Mouse (Mus musculus) hindbrain, embryonic 10.5 days (tissue): ENCODE measurements around the gene Dolpp1. TPM values are rescaled to one million over a fixed set of nuclear protein-coding genes. Genes with fewer than 3 reads are reported as not detected.

Experiments
- DNase-seq: peaks from one replicate; pipeline ENCODE4 v3.0.0-alpha.2; 2017; ENCODE audit warnings: low spot score
- H3K27ac ChIP-seq: fragments of 300-500 bp; sonication (generic); 2 replicates; pipeline ENCODE4 v1.5.1; 2016; ENCODE audit warnings: mild to moderate bottlenecking, moderate library complexity
- H3K27me3 ChIP-seq: fragments of 300-500 bp; sonication (generic); 2 replicates; pipeline ENCODE4 v1.6.1; 2016; ENCODE audit warnings: mild to moderate bottlenecking; ENCODE audit not compliant: poor library complexity, insufficient read depth, severe bottlenecking
- H3K36me3 ChIP-seq: fragments of 300-500 bp; sonication (generic); 2 replicates; pipeline ENCODE4 v1.6.1; 2016; ENCODE audit warnings: mild to moderate bottlenecking, moderate library complexity
- H3K4me1 ChIP-seq: fragments of 300-500 bp; sonication (generic); replicated peaks from 2 replicates; pipeline ENCODE4 v1.6.1; 2016; ENCODE audit warnings: mild to moderate bottlenecking
- H3K4me3 ChIP-seq: fragments of 300-500 bp; sonication (generic); 2 replicates; pipeline ENCODE4 v1.5.1; 2016; ENCODE audit warnings: mild to moderate bottlenecking, moderate library complexity
- H3K9me3 ChIP-seq: fragments of 300-500 bp; sonication (generic); 2 replicates; pipeline ENCODE4 v1.6.1; 2016; ENCODE audit warnings: mild to moderate bottlenecking, moderate library complexity
- WGBS: fragments of 180-500 bp; shearing (Covaris S2); methylation state at CpG from one replicate; pipeline ENCODE4 v1.1.7; 2016; 5-methylcytosine and 5-hydroxymethylcytosine counted together
- polyA plus RNA-seq: library from polyadenylated mRNA; unstranded; fragments of >200 nt; fragmentation: Nextera tagmentation; extraction: Ambion mirVana; gene quantifications from 2 replicates; pipeline ENCODE4 v1.2.1, GENCODE M21; 2016

Gene Dolpp1
- polyA plus RNA-seq, 1 experiment from 2014 or later = 52.9 TPM

DNA sequence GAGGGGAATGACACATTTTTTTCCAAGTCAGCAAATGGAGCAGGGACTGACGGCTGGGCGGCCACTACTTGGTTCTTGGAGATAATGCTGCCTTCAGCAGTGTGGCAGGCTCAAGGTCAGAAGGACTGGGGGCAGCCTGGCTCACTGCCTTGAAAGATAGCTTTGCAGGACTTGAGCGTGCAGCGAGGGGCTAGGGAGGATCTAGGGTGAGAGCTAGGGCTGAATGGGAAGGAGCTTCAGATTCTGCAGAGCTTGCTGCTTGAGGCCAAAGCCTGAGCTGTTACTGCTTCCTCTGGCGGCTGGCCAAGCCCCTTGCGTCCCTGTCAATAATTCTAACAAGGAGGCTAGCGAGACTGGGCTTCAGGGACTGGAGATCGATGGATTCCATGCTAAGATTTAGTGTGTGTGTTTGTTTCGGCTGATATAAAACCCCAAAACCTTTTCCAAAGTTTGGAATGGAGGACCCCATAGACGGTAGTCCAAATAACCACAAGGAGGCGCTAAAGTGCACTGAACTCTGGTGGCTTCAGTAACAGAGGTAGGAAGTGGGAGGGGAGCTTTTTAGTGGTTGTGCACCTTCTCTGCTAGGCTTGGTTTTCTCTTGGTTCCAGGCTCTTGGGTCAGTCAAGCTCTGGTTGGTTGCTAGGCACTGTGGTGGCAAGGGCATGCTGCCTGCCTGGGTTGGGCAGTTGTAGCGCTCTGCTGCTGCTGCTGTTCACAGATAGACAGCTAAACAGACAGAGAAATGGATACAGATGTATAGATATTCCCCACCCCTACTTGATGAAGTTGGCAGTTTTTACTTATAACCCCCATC is 48.9 kb downstream of the Dolpp1 start:
- peaks cover 74% of the 10 kb centered on the region for H3K36me3 ChIP-seq

DNA sequence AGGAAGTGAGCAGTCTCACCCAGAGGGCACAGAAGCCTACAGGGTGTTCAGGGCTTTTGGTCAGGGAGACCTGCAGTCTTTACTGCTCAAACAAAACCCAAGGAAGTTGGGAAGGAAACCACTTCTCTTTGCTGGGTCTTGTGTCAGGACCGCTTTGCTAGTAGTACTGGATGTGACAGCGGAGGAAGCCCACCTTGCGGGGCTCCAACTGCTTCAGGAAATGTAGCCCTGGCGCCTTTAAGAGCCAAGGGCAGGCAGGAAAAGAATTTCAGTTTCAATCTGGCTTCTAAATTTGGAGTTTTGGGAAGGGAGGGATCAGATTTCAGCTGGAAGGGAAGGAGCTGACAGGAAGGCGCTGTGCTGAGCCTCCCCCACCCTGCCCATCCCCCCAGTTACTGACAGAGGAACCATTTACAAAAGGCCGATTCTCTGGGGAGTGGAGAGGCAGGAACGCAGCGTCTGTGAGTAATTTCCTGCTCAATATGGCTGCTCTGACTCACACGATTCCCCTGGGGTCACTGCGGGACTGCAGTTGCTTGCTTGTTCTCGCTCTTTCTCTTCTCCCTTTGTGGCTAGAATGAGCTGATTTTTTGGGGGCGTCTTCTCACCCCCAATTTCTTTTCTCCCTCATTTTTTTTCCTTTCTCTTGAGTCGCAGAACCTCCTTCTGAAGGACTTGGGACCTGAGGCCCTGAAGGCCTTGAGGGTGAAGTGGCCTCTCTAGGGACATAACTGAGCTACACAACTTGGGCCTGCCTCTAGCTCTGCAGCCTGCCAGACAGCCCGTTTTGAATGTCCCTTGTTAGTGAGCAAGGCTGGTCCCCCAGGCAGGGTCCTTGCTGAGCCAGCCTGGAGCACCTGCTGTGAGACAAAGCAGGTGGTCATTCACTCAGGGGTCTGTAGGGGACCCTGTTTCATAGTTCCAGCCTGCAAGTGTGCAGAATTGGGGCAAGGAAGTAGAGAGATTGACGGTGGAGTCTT is 49.8 kb downstream of the Dolpp1 start:
- Histone ChIP-seq H3K36me3 (peaks cover 79% of the 10 kb centered on the region), H3K27ac (peak overlapping the region; percentile 98), H3K27me3 (no peaks in the 10 kb centered on the region), H3K9me3 (no peaks in the 10 kb centered on the region), H3K4me3 (peak overlapping the region; percentile 42), H3K4me1 (peaks cover 73% of the 10 kb centered on the region)
- WGBS = 5% methylated on average over 15 of the region's 15 CpGs
- DNase-seq = peak; percentile 89

More for the DNA sequence above, 48.9 kb downstream of the Dolpp1 start:
- Histone ChIP-seq H3K27ac (peak overlapping the region; percentile 98), H3K4me1 (peaks cover 64% of the 10 kb centered on the region), H3K27me3 (no peaks in the 10 kb centered on the region), H3K9me3 (no peaks in the 10 kb centered on the region), H3K4me3 (peak overlapping the region; percentile 42)
- peak; percentile 72 for DNase-seq
- 20% methylated on average over 12 of the region's 12 CpGs for WGBS

DNA sequence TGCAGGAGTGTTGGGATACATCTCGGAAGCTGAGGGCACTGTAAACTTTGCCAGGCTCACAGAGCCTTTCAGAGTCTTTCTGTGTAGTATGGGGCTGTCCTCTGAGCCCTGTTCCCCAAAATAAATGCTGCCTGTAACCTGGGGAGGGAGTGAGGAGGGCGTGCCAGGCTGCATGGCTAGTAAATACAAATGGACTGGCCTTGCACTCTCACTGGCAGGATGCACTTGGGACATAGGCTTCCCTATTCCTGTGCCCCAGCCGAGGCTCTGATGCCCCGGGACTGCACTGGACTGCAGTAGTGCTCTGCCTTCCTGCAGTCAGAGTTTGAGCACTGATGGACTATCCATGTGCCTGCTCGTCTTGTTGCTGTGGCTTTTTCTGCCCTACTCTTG is 50.4 kb downstream of the Dolpp1 start:
- Histone ChIP-seq H3K36me3 (peaks cover 79% of the 10 kb centered on the region), H3K27ac (peak overlapping the region; percentile 98), H3K27me3 (no peaks in the 10 kb centered on the region), H3K4me1 (peaks cover 80% of the 10 kb centered on the region), H3K9me3 (no peaks in the 10 kb centered on the region), H3K4me3 (peak overlapping the region; percentile 42)
- WGBS = 59% methylated on average over 5 of the region's 5 CpGs
- DNase-seq = no peak

DNA sequence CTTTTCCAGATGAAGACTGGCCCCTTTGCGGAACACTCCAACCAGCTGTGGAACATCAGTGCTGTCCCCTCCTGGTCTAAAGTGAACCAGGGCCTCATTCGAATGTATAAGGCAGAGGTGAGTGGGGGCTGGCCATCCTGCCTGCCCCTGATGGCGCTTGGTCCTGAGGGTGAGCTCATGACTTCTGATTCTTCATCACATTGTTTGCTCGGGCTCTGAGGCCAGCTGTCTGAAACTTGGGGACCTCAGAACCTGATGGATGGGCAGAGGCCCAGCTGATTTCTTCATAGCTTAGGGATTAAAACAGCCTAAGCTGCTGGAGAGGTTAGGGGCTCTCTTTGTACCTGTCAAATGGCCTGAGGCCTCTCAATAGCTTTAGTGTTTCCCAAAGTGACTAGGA is 51.2 kb downstream of the Dolpp1 start:
- no peak overlapping the region for H3K4me3 ChIP-seq
- H3K27ac ChIP-seq = peak overlapping the region; percentile 98
- H3K36me3 ChIP-seq = peaks cover 79% of the 10 kb centered on the region
- H3K27me3 ChIP-seq = no peaks in the 10 kb centered on the region
- H3K4me1 ChIP-seq = peaks cover 88% of the 10 kb centered on the region
- no peaks in the 10 kb centered on the region for H3K9me3 ChIP-seq
- no peak for DNase-seq
- WGBS = 68% methylated on average over 4 of the region's 4 CpGs

DNA sequence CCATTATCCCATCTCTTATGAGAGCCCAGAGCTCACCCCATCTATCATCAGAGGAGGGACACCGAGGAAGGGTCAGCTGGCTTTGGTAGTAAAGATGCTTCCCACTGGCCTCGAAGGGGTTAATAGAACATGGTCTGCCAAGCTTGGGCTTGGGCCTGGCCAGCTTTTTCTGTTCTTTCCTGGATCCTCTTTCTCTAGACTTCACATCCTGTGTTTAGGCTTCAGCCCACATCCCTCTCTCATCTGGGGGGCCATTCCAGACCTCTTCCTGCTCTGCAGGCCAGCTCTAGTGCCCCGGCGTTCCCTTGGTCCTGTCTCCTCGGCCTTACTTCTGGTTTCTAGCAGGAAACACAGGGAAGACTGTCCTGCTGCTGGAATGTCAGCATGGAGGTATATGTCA is 52.0 kb downstream of the Dolpp1 start:
- H3K36me3 ChIP-seq = peaks cover 79% of the 10 kb centered on the region
- peak overlapping the region; percentile 98 for H3K27ac ChIP-seq
- DNase-seq = no peak
- H3K9me3 ChIP-seq = no peaks in the 10 kb centered on the region
- no peaks in the 10 kb centered on the region for H3K27me3 ChIP-seq
- 74% methylated on average over 5 of the region's 5 CpGs for WGBS
- H3K4me3 ChIP-seq = no peak overlapping the region
- H3K4me1 ChIP-seq = peaks cover 90% of the 10 kb centered on the region

DNA sequence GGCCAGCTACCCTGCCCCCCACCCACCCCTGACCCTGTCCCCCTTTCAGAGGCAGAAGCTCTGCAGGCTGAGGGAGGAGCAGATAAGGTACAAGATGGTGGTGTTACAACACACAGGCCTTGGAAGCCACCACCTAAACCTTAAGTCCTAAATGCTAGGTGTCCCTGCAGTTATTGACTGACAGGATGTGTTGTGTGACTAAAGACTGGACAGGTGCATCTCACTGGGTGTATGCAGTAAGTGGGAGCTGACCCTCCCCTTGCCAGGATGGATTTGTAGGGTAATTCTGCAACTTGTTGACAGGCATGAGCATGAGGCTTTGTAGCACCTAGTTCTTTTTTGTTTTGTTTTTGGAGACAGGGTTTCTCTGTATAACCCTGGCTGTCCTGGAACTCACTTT is 52.4 kb downstream of the Dolpp1 start:
- H3K4me1 ChIP-seq = peaks cover 90% of the 10 kb centered on the region
- H3K36me3 ChIP-seq = peaks cover 79% of the 10 kb centered on the region
- no peak overlapping the region for H3K4me3 ChIP-seq
- no peak for DNase-seq
- H3K9me3 ChIP-seq = peaks cover 2% of the 10 kb centered on the region; the same call in 1 of the 2 replicates
- peak overlapping the region; percentile 98 for H3K27ac ChIP-seq
- no peaks in the 10 kb centered on the region for H3K27me3 ChIP-seq

DNA sequence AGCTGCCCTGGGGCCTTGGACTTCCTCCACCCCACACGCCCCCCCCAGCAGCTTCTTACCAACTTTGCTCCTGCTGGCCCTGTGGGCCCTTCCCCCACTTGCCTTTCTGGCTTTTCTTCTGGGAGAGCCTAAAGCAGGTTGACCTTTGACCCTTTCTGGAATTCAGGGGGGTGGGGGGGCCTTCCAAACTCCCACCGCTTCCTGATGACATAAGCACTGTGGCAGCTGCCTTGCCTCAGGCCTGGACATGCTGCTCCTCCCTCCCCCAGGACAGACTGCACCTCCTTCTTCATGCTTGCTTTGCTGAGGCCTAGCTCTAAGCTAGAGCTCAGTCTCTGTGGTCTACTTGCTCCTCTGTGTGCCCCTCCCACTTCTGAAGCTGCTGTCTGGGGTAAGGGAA is 53.3 kb downstream of the Dolpp1 start:
- Histone ChIP-seq H3K27ac (peak overlapping the region; percentile 98), H3K4me1 (peaks cover 82% of the 10 kb centered on the region), H3K4me3 (peak overlapping the region; percentile 28), H3K9me3 (peaks cover 9% of the 10 kb centered on the region), H3K27me3 (no peaks in the 10 kb centered on the region), H3K36me3 (peaks cover 79% of the 10 kb centered on the region)
- DNase-seq = peak; percentile 85
- 15% methylated on average over 2 of the region's 2 CpGs for WGBS

DNA sequence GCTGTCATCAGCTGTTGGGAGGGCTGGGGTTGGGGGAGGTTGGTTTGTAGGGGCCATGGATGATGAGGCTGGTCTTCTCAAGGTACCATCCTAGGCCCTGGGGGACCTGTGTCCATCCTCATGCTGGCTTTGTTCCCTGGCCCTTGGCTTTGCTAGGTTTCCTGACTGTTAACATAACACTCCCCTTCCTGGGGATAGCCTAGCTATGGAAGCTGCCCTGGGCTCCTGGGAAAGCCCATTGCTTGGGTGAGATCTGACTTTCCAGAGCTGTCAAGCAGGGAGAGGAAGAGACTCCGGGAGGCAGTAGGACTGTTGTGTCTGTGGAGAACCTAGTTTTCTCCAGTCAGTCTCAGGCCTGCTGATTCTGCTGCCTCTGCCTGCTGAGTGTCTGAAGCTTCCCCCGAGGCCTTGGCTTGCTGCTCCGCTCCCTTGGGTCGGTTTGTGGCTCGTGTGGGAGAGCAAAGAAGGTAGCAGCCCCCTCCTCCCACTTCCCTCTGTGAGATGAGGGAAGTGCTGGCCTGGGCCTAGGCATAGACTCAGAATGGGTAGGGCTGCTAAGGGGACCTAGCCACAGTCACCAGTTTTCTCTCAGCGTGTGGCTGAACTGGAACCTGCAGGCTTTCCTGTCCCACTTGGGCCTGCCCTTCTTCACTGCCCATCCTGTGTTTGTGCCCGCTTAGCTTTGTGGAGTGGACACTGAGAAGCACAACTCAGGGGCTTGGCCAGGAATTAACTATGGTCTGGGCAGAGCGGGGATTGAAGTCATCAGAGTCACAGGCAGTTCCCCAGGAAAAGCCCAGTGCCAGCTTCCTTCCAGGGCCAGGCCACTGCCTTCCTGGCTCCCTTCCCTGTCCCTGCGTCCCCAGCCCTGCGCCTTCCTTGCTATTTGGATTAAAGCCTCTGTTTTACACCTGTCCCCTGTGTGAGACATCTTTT is 55.1 kb downstream of the Dolpp1 start:
- Histone ChIP-seq H3K27me3 (no peaks in the 10 kb centered on the region), H3K4me1 (peaks cover 64% of the 10 kb centered on the region), H3K4me3 (no peak overlapping the region), H3K36me3 (peaks cover 85% of the 10 kb centered on the region), H3K9me3 (peaks cover 12% of the 10 kb centered on the region), H3K27ac (peak overlapping the region; percentile 98)
- WGBS = 82% methylated on average over 10 of the region's 10 CpGs
- DNase-seq = no peak

DNA sequence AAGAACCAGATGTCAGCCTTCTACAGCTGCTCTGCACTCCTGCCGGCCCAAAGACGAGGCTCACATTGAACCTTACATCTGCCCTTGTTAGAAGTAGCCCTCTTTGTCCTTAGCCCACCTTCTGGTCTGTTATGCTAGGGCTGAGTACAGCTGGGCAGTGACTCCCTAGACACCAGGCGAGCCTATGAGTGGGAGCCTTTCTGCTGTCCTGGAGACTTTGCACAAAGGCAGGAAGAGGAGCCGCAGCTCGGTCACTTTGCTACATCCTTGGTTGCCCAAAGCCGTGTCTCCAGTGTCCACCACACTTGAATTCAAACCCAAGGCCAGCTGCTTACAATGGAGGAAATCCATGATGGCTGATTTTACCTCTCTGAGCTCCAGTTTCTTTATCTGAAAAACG is 56.3 kb downstream of the Dolpp1 start:
- WGBS = 87% methylated on average over 7 of the region's 7 CpGs
- DNase-seq = no peak
- H3K9me3 ChIP-seq = peaks cover 12% of the 10 kb centered on the region
- no peak overlapping the region for H3K4me3 ChIP-seq
- no peaks in the 10 kb centered on the region for H3K27me3 ChIP-seq
- H3K4me1 ChIP-seq = peaks cover 60% of the 10 kb centered on the region
- H3K36me3 ChIP-seq = peaks cover 82% of the 10 kb centered on the region
- peak overlapping the region; percentile 98; the same call in 1 of the 2 replicates for H3K27ac ChIP-seq

Other genes with a start within 250 kb of the Dolpp1 start
- 15.9 and 17.5 TPM in 2 replicates for gene Endog, start 220.8 kb upstream of the Dolpp1 start, polyA plus RNA-seq
- gene Spout1, start 213.8 kb upstream of the Dolpp1 start, polyA plus RNA-seq = 79.7 and 87.6 TPM in 2 replicates
- 9.0 and 11.4 TPM in 2 replicates for gene Kyat1, start 186.4 kb upstream of the Dolpp1 start, polyA plus RNA-seq
- 38.3 and 43.4 TPM in 2 replicates for gene Lrrc8a, start 154.5 kb upstream of the Dolpp1 start, polyA plus RNA-seq
- gene Gm28035, start 151.7 kb upstream of the Dolpp1 start, polyA plus RNA-seq = 0.10 TPM in 1 of 2 replicates, not detected in the other
- gene Phyhd1, start 126.1 kb upstream of the Dolpp1 start, polyA plus RNA-seq = 3.1 and 5.5 TPM in 2 replicates
- gene Gm28038, start 111.2 kb upstream of the Dolpp1 start, polyA plus RNA-seq = not detected in 2 replicates
- gene Dolk, start 105.9 kb upstream of the Dolpp1 start, polyA plus RNA-seq = 25.7 and 26.6 TPM in 2 replicates
- 62.2 and 62.6 TPM in 2 replicates for gene Nup188, start 105.9 kb upstream of the Dolpp1 start, polyA plus RNA-seq
- 80.5 and 89.3 TPM in 2 replicates for gene Sh3glb2, start 32.9 kb upstream of the Dolpp1 start, polyA plus RNA-seq
- gene Miga2, start 28.0 kb upstream of the Dolpp1 start, polyA plus RNA-seq = 29.7 and 33.6 TPM in 2 replicates
- 22.4 and 26.7 TPM in 2 replicates for gene Crat, start 23.6 kb downstream of the Dolpp1 start, polyA plus RNA-seq
- 149 and 151 TPM in 2 replicates for gene Ptpa, start 23.8 kb downstream of the Dolpp1 start, polyA plus RNA-seq
- gene Ier5l, start 82.0 kb downstream of the Dolpp1 start, polyA plus RNA-seq = 3.1 and 3.3 TPM in 2 replicates
- 0.33 and 0.47 TPM in 2 replicates for gene Cstad, start 202.8 kb downstream of the Dolpp1 start, polyA plus RNA-seq